Mouse (Mus musculus) thymus, adult 2 months (tissue): ENCODE results near the gene Pld1.

Experiments
- CTCF ChIP-seq: fragments of 200-500 bp; IDR thresholded peaks from 2 replicates; pipeline ENCODE4 v1.5.1; 2012; ENCODE audit warnings: mild to moderate bottlenecking, control low read depth, low read length, moderate library complexity, borderline replicate concordance; ENCODE audit not compliant: control insufficient read depth, poor library complexity, insufficient read depth; ENCODE audit errors: extremely low read depth
- POLR2A ChIP-seq: fragments of 200-500 bp; IDR thresholded peaks from 2 replicates; pipeline ENCODE4 v1.6.1; 2012; ENCODE audit warnings: mild to moderate bottlenecking, low read length, control low read depth, moderate library complexity; ENCODE audit not compliant: control insufficient read depth, poor library complexity, insufficient read depth; ENCODE audit errors: extremely low read depth

GRCm38 (mm10) chr3:28091741-28092140 is 153.2 kb downstream of the Pld1 start:
- TF ChIP-seq POLR2A = no peak
- TF ChIP-seq CTCF = no peak
